Mouse (Mus musculus) kidney, adult 2 months (tissue): ENCODE measurements around the gene Azi2.

Experiments
- CTCF ChIP-seq: fragments of 200-500 bp; conservative IDR thresholded peaks from 2 replicates; pipeline ENCODE4 v1.5.1; 2011; ENCODE audit warnings: low read depth, mild to moderate bottlenecking, control low read depth, low read length, moderate library complexity, mixed read lengths; ENCODE audit not compliant: insufficient read depth, insufficient read length
- POLR2A ChIP-seq: fragments of 200-500 bp; IDR thresholded peaks from one replicate; pipeline ENCODE4 v1.6.1; 2011; ENCODE audit warnings: low read depth, low read length, control low read depth

DNA sequence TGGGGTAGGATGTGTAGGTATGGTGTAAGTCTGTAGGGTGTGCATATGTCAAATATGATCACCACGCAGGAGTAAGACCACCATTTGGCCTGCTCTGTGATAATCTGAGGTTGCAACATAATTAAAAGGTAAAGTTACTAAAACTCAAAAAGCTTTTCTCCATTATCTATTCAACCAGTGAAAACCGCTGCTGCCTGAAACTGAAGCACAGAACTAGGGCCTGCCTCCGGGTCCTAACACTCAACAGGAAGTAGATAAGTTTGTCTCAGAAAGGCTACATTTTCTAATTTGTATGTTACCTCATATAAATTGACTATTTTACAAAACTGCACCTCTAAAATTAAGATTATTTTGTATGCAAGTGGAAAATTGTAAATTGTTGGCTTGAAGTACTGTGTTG lies 38.8 kb upstream of the Azi2 start:
- no peak for TF ChIP-seq CTCF
- no peak for TF ChIP-seq POLR2A
